Mouse (Mus musculus) embryonic fibroblast, embryonic 13.5 days (primary cell): ENCODE results near the gene Npr1. TPM values are rescaled to one million over a fixed set of nuclear protein-coding genes. Genes with fewer than 3 reads are reported as not detected.

Experiments
- H3K27ac ChIP-seq: 2 replicates; pipeline ENCODE4 v1.5.1; 2012; ENCODE audit warnings: low read length, control low read depth, inconsistent platforms; ENCODE audit not compliant: insufficient read depth
- H3K4me1 ChIP-seq: 2 replicates; pipeline ENCODE4 v1.6.1; 2011; ENCODE audit warnings: low read length; ENCODE audit not compliant: control insufficient read depth, insufficient read depth
- H3K4me3 ChIP-seq: 2 replicates; pipeline ENCODE4 v1.5.1; 2011; ENCODE audit warnings: mild to moderate bottlenecking, control low read depth, low read length; ENCODE audit not compliant: insufficient read depth
- CTCF ChIP-seq: IDR thresholded peaks from 2 replicates; pipeline ENCODE4 v1.5.1; 2011; ENCODE audit warnings: mild to moderate bottlenecking, control low read depth, low read length, moderate library complexity, borderline replicate concordance; ENCODE audit not compliant: insufficient read depth
- POLR2A ChIP-seq: IDR thresholded peaks from 2 replicates; pipeline ENCODE4 v1.6.1; 2011; ENCODE audit warnings: low read depth, mild to moderate bottlenecking, control low read depth, low read length, moderate library complexity
- polyA plus RNA-seq: library from polyadenylated mRNA; stranded (reverse); fragments of >200 nt; gene quantifications from 2 replicates; pipeline ENCODE4 v1.2.4, GENCODE M21; 2011; ENCODE audit warnings: low read depth; ENCODE audit not compliant: missing spikeins, insufficient read length

Npr1 gene
- 0.18 TPM in 1 of 2 replicates, not detected in the other for polyA plus RNA-seq

- Histone ChIP-seq H3K27ac (no peak within 1 kb of the TSS), H3K4me1 (no peaks in the 10 kb centered on the region), H3K4me3 (peak within 1 kb of the TSS; percentile 36)
- TF ChIP-seq CTCF (no peak), POLR2A (no peak)
These were observed at the start of gene Npr1 for GRCm38 (mm10) chr3:90465686-90466310. Gene Npr1 (minus strand): TSS chr3:90465866.

GRCm38 (mm10) chr3:90515242-90515641 is 49.6 kb upstream of the Npr1 start:
- no peak overlapping the region for H3K27ac ChIP-seq
- TF ChIP-seq CTCF (no peak), POLR2A (no peak)
- peak overlapping the region; percentile 33 for H3K4me3 ChIP-seq
- peaks cover 7% of the 10 kb centered on the region; the same call in 1 of the 2 replicates for H3K4me1 ChIP-seq

GRCm38 (mm10) chr3:90514691-90515090 is 49.0 kb upstream of the Npr1 start:
- Histone ChIP-seq H3K27ac (no peak overlapping the region), H3K4me1 (peaks cover 7% of the 10 kb centered on the region; the same call in 1 of the 2 replicates), H3K4me3 (peak overlapping the region; percentile 33)
- TF ChIP-seq CTCF = no peak
- no peak; the same call in none of the 2 replicates for TF ChIP-seq POLR2A

- Histone ChIP-seq H3K27ac (no peak within 1 kb of the TSS), H3K4me1 (peaks cover 7% of the 10 kb centered on the region; the same call in 1 of the 2 replicates), H3K4me3 (peak within 1 kb of the TSS; percentile 33)
- TF ChIP-seq POLR2A (peak; percentile 66; the same call in 1 of the 2 replicates), CTCF (peak; percentile 15; the same call in 1 of the 2 replicates)
These were observed 48.3 kb upstream of the Npr1 start, which contains the start of the genes S100a1 and S100a13 for GRCm38 (mm10) chr3:90513796-90514590. Gene S100a1 (minus strand): TSS chr3:90514392. Gene S100a13 (plus strand): TSS chr3:90514435.

GRCm38 (mm10) chr3:90512948-90513642 is 47.4 kb upstream of the Npr1 start:
- no peak overlapping the region for H3K27ac ChIP-seq
- no peak overlapping the region for H3K4me3 ChIP-seq
- peaks cover 7% of the 10 kb centered on the region; the same call in 1 of the 2 replicates for H3K4me1 ChIP-seq
- TF ChIP-seq POLR2A (no peak), CTCF (no peak)

GRCm38 (mm10) chr3:90512276-90512675 is 46.6 kb upstream of the Npr1 start:
- TF ChIP-seq CTCF = no peak
- no peak for TF ChIP-seq POLR2A
- Histone ChIP-seq H3K4me1 (peaks cover 10% of the 10 kb centered on the region; the same call in 1 of the 2 replicates), H3K4me3 (no peak overlapping the region), H3K27ac (no peak overlapping the region)

- Histone ChIP-seq H3K27ac (no peak overlapping the region), H3K4me1 (peaks cover 6% of the 10 kb centered on the region; the same call in 1 of the 2 replicates), H3K4me3 (no peak overlapping the region)
- TF ChIP-seq POLR2A = no peak
These were observed 44.1 kb upstream of the Npr1 start for GRCm38 (mm10) chr3:90509747-90510123.

- peak within 1 kb of the TSS; percentile 98 for H3K4me3 ChIP-seq
- no peak for TF ChIP-seq CTCF
- TF ChIP-seq POLR2A = peak; percentile 78
- H3K27ac ChIP-seq = peak within 1 kb of the TSS; percentile 73
- H3K4me1 ChIP-seq = peaks cover 6% of the 10 kb centered on the region; the same call in 1 of the 2 replicates
These were observed 43.5 kb upstream of the Npr1 start, which contains the start of gene Chtop for GRCm38 (mm10) chr3:90508950-90509746. Gene Chtop (minus strand): TSS chr3:90509498.

- H3K4me3 ChIP-seq = peak overlapping the region; percentile 98
- H3K27ac ChIP-seq = peak overlapping the region; percentile 29; the same call in 1 of the 2 replicates
- peaks cover 6% of the 10 kb centered on the region; the same call in 1 of the 2 replicates for H3K4me1 ChIP-seq
- TF ChIP-seq CTCF = no peak
- no peak for TF ChIP-seq POLR2A
These were observed 42.8 kb upstream of the Npr1 start for GRCm38 (mm10) chr3:90508287-90508949.
